Mouse (Mus musculus): ENCODE measurements around the gene Jakmip3. TPM values are rescaled to one million over a fixed set of nuclear protein-coding genes. Genes with fewer than 3 reads are reported as not detected.

Gene Jakmip3
- total and polyA plus RNA-seq, 3 experiments = not detected

GRCm38 (mm10) chr7:139084316-139084715 is 143.8 kb downstream of the Jakmip3 start:
- no peaks in the 10 kb centered on the region for H3K9me3 ChIP-seq (replicated peaks; ENCODE audit: insufficient read depth, low read length)
- H3K36me3 ChIP-seq (ENCODE audit: control insufficient read depth in 1 of 2, insufficient read depth in 2 of 2, low read length in 2 of 2) = no peaks in the 10 kb centered on the region
- no peak for TF ChIP-seq POLR2AphosphoS2 (IDR thresholded peaks at IDR 0.05; ENCODE audit: low read length)
- no peaks in the 10 kb centered on the region for H3K4me1 ChIP-seq (ENCODE audit: control insufficient read depth in 1 of 2, insufficient read depth in 2 of 2, low read length in 2 of 2)
- H3K4me3 ChIP-seq (ENCODE audit: control insufficient read depth in 1 of 2, insufficient read depth in 1 of 2, low read depth in 2 of 2, low read length in 2 of 2) = no peak overlapping the region
- H3K9ac ChIP-seq (ENCODE audit: control insufficient read depth, low read depth, low read length, poor library complexity, severe bottlenecking) = no peak overlapping the region
- DNase-seq (ENCODE audit: low read depth, low spot score) = no peak
- no peak overlapping the region for H3K27ac ChIP-seq (ENCODE audit: control insufficient read depth, low read depth, low read length)
- no peaks in the 10 kb centered on the region for H3K27me3 ChIP-seq (ENCODE audit: control insufficient read depth in 1 of 2, insufficient read depth in 2 of 2, low read length in 2 of 2)
- no peaks in the 10 kb centered on the region for H3K79me2 ChIP-seq (ENCODE audit: control insufficient read depth, insufficient read depth, low read length, poor library complexity)

- Histone ChIP-seq H3K27ac (ENCODE audit: control insufficient read depth, low read depth, low read length) (no peak within 1 kb of the TSS), H3K9ac (ENCODE audit: control insufficient read depth, low read depth, low read length, poor library complexity, severe bottlenecking) (no peak within 1 kb of the TSS), H3K79me2 (ENCODE audit: control insufficient read depth, insufficient read depth, low read length, poor library complexity) (no peaks in the 10 kb centered on the region), H3K36me3 (ENCODE audit: control insufficient read depth in 1 of 2, insufficient read depth in 2 of 2, low read length in 2 of 2) (no peaks in the 10 kb centered on the region), H3K4me3 (ENCODE audit: control insufficient read depth in 1 of 2, insufficient read depth in 1 of 2, low read depth in 2 of 2, low read length in 2 of 2) (no peak within 1 kb of the TSS), H3K9me3 (replicated peaks; ENCODE audit: insufficient read depth, low read length) (no peaks in the 10 kb centered on the region), H3K27me3 (ENCODE audit: control insufficient read depth in 1 of 2, insufficient read depth in 2 of 2, low read length in 2 of 2) (no peaks in the 10 kb centered on the region), H3K4me1 (ENCODE audit: control insufficient read depth in 1 of 2, insufficient read depth in 2 of 2, low read length in 2 of 2) (no peaks in the 10 kb centered on the region)
- TF ChIP-seq ZKSCAN1 (IDR thresholded peaks at IDR 0.05; ENCODE audit: low read depth, low read length) = no peak
- no peak for TF ChIP-seq GATA1 (IDR thresholded peaks at IDR 0.05; ENCODE audit: low read depth, low read length)
- no peak for TF ChIP-seq BHLHE40 (IDR thresholded peaks at IDR 0.05; ENCODE audit: borderline replicate concordance, low read depth, low read length)
- no peak for TF ChIP-seq MEF2A (IDR thresholded peaks at IDR 0.05; ENCODE audit: extremely low read depth, insufficient replicate concordance, low read depth, low read length, poor library complexity, severe bottlenecking)
- no peak for TF ChIP-seq CHD1 (IDR thresholded peaks at IDR 0.05; ENCODE audit: low read depth, low read length)
- no peak for TF ChIP-seq MAX (IDR thresholded peaks at IDR 0.05; ENCODE audit: low read length)
- no peak for TF ChIP-seq E2F4 (IDR thresholded peaks at IDR 0.05; ENCODE audit: borderline replicate concordance, low read depth, low read length)
- TF ChIP-seq TCF12 (IDR thresholded peaks at IDR 0.05; ENCODE audit: low read depth, low read length) = no peak
- TF ChIP-seq EP300 (IDR thresholded peaks at IDR 0.05; ENCODE audit: low read depth in 1 of 2, low read length in 2 of 2) = no peak
- no peak for TF ChIP-seq GABPA (IDR thresholded peaks at IDR 0.05; ENCODE audit: low read depth, low read length)
- no peak for TF ChIP-seq USF1 (IDR thresholded peaks at IDR 0.05; ENCODE audit: low read depth, low read length)
- TF ChIP-seq MAFK (IDR thresholded peaks at IDR 0.05; ENCODE audit: borderline replicate concordance, low read depth, low read length) = no peak
- TF ChIP-seq MAZ (IDR thresholded peaks at IDR 0.05; ENCODE audit: low read depth, low read length) = no peak
- no peak for DNase-seq (ENCODE audit: low read depth, low spot score)
Measured at GRCm38 (mm10) chr7:139085629-139086194, 145.2 kb downstream of the Jakmip3 start, which contains the start of gene Dpysl4. TSS of gene Dpysl4 (plus strand) at chr7:139086001.

All from MEL (cell line).